Mouse (Mus musculus): ENCODE measurements around the gene Espn.

- TF ChIP-seq CTCF (conservative IDR thresholded peaks at IDR 0.05; ENCODE audit: insufficient read depth, insufficient read length, low read depth, low read length) (no peak), POLR2A (IDR thresholded peaks at IDR 0.05; ENCODE audit: low read depth, low read length) (no peak)
These were observed 33.5 kb upstream of the Espn start for GRCm38 (mm10) chr4:152185510-152186204.

Data from kidney, adult 2 months (tissue).